Mouse (Mus musculus) ES-E14 (cell line): ENCODE results near the gene Hes6.

Source experiments
- MAFK ChIP-seq: IDR thresholded peaks from 2 replicates; pipeline ENCODE4 v1.6.1; 2014; ENCODE audit warnings: mild to moderate bottlenecking, low read depth, low read length, inconsistent platforms; ENCODE audit not compliant: insufficient read depth
- ZC3H11A ChIP-seq: IDR thresholded peaks from 2 replicates; pipeline ENCODE4 v1.6.1; 2012; ENCODE audit warnings: low read depth, mild to moderate bottlenecking, inconsistent platforms, low read length, borderline replicate concordance

GRCm38 (mm10) chr1:91366215-91367108, 47.4 kb downstream of the Hes6 start, which contains the start of gene Erfe:
- TF ChIP-seq MAFK (no peak), ZC3H11A (no peak)
